Mouse (Mus musculus) neural tube, embryonic 11.5 days (tissue): Measurements from ENCODE around the gene Hoxa6. TPM values are rescaled to one million over a fixed set of nuclear protein-coding genes. Genes with fewer than 3 reads are reported as not detected.

Experiments used
- ATAC-seq: fragments of 200-750 bp; cut with Nextera tagmentation; 2 replicates; pipeline ENCODE4 v1.8.0; 2017; ENCODE audit warnings: moderate number of reproducible peaks, mild to moderate bottlenecking, moderate TSS enrichment, moderate library complexity; ENCODE audit not compliant: insufficient read depth, low FRiP score, low TSS enrichment
- DNase-seq: peaks from one replicate; pipeline ENCODE4 v3.0.0-alpha.2; 2015; ENCODE audit warnings: low spot score
- H3K27ac ChIP-seq: fragments of 300-500 bp; sonication (generic); 2 replicates; pipeline ENCODE4 v1.5.1; 2014; ENCODE audit warnings: low read depth, mild to moderate bottlenecking, low read length
- H3K27me3 ChIP-seq: fragments of 300-500 bp; sonication (generic); 2 replicates; pipeline ENCODE4 v1.6.1; 2014; ENCODE audit warnings: mild to moderate bottlenecking, low read length, mixed read lengths; ENCODE audit not compliant: control insufficient read depth, insufficient read depth
- H3K36me3 ChIP-seq: fragments of 300-500 bp; sonication (generic); 2 replicates; pipeline ENCODE4 v1.6.1; 2014; ENCODE audit warnings: mild to moderate bottlenecking, low read length, moderate library complexity, mixed read lengths; ENCODE audit not compliant: control insufficient read depth, insufficient read depth
- H3K4me1 ChIP-seq: fragments of 300-500 bp; sonication (generic); 2 replicates; pipeline ENCODE4 v1.6.1; 2014; ENCODE audit warnings: low read length, mixed read lengths; ENCODE audit not compliant: control insufficient read depth, insufficient read depth
- H3K4me2 ChIP-seq: fragments of 300-500 bp; sonication (generic); 2 replicates; pipeline ENCODE4 v1.6.1; 2014; ENCODE audit warnings: low read depth, mild to moderate bottlenecking, moderate library complexity
- H3K4me3 ChIP-seq: fragments of 300-500 bp; sonication (generic); 2 replicates; pipeline ENCODE4 v1.5.1; 2014; ENCODE audit warnings: low read depth, low read length
- H3K9ac ChIP-seq: fragments of 300-500 bp; sonication (generic); 2 replicates; pipeline ENCODE4 v1.6.1; 2014; ENCODE audit warnings: mild to moderate bottlenecking, low read length
- H3K9me3 ChIP-seq: fragments of 300-500 bp; sonication (generic); 2 replicates; pipeline ENCODE4 v1.6.1; 2016; ENCODE audit warnings: low read length; ENCODE audit not compliant: control insufficient read depth
- WGBS: fragments of 180-500 bp; shearing (Covaris S2); extraction: QIAGEN DNeasy Blood & Tissue Kit; methylation state at CpG from one replicate; pipeline ENCODE4 v1.1.7; 2014; 5-methylcytosine and 5-hydroxymethylcytosine counted together
- polyA plus RNA-seq: library from polyadenylated mRNA; unstranded; fragments of >200 nt; fragmentation: Nextera tagmentation; extraction: Ambion mirVana; gene quantifications from 2 replicates; pipeline ENCODE4 v1.2.1, GENCODE M21; 2014

Gene Hoxa6
- polyA plus RNA-seq, 1 experiment from 2014 or later: 16.0 TPM

- Histone ChIP-seq H3K36me3 (no peaks in the 10 kb centered on the region), H3K9ac (peak overlapping the region; percentile 59), H3K27me3 (no peaks in the 10 kb centered on the region), H3K4me2 (peak overlapping the region; percentile 78), H3K4me3 (peak overlapping the region; percentile 17), H3K27ac (peak overlapping the region; percentile 92), H3K4me1 (peaks cover 93% of the 10 kb centered on the region), H3K9me3 (no peaks in the 10 kb centered on the region)
- peak; percentile 62 for DNase-seq
- 0 out of 2 replicates have a peak, but pooled peaks have one; percentile 2 for ATAC-seq
- 4% methylated on average over 6 of the region's 6 CpGs for WGBS
Measured at GRCm38 (mm10) chr6:52184668-52185067, 23.9 kb downstream of the Hoxa6 start.

DNA sequence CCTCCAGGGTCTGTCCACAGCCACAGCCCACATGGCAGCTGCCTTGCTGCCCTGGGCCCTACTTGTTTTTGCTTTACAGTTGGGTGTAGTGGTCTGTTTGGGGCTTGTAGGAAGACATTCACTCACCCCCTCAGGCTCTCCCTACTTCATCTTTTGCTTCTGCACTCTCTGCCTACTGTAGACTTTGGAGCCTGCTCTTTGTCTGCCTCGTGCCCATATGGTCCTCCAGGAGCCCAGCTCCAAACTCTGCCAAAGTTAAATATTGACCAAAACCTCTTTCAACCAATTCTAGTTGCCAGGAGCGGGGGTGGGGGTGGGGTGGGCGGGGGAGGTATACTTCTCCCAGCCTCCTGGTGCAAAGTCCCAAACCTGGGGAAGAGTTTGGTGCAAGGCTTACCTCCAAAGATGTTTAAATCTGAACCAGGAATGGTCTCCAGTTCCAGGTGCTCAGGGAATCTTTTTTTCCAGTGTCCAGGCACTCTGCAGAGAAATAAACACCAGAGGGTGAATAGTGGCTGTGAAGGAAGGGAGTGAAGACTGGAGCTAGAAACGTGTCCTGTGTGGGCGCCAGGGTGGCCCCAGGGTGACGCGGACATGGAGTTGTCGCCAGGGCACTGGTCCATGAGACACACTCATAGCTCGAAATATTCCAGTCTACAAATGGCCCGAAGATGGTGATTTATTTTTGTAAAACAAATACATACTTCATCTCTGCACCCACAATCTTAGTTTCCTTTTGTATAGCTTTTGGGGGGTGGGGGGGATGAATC, 25.0 kb downstream of the Hoxa6 start:
- peak overlapping the region; percentile 16 for H3K4me3 ChIP-seq
- ATAC-seq: no peak
- H3K9me3 ChIP-seq: no peaks in the 10 kb centered on the region
- peaks cover 86% of the 10 kb centered on the region for H3K4me1 ChIP-seq
- no peaks in the 10 kb centered on the region for H3K27me3 ChIP-seq
- 11% methylated on average over 10 of the region's 10 CpGs for WGBS
- H3K9ac ChIP-seq: peak overlapping the region; percentile 59
- peak overlapping the region; percentile 78 for H3K4me2 ChIP-seq
- peak; percentile 27 for DNase-seq
- no peaks in the 10 kb centered on the region for H3K36me3 ChIP-seq
- peak overlapping the region; percentile 92 for H3K27ac ChIP-seq

DNA sequence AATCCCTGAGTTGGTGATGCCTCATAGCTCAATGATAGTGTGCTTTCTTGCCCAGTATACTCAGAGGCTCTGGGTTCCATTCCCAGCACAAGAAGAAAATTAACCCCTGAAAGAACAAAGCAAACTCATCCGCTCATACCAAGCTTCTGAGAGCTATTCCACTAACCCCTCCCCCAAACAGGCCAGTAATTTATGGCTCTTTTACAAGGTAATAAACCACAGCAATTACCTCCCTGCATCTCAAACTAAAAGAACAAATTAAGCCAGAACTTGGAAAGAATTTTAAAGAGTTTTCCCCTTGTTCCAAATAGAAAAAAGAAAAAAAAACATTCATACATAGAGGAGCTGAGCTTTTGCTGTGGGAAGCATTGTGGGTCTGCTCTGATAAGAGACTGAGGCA, 25.7 kb downstream of the Hoxa6 start:
- Histone ChIP-seq H3K9me3 (no peaks in the 10 kb centered on the region), H3K4me3 (no peak overlapping the region), H3K4me2 (peak overlapping the region; percentile 78), H3K27me3 (no peaks in the 10 kb centered on the region), H3K27ac (peak overlapping the region; percentile 92), H3K4me1 (peaks cover 79% of the 10 kb centered on the region), H3K9ac (peak overlapping the region; percentile 59), H3K36me3 (no peaks in the 10 kb centered on the region)
- 0 out of 2 replicates have a peak, but pooled peaks have one; percentile 7 for ATAC-seq
- WGBS: 8% methylated on average over 1 of the region's 1 CpGs
- DNase-seq: no peak

DNA sequence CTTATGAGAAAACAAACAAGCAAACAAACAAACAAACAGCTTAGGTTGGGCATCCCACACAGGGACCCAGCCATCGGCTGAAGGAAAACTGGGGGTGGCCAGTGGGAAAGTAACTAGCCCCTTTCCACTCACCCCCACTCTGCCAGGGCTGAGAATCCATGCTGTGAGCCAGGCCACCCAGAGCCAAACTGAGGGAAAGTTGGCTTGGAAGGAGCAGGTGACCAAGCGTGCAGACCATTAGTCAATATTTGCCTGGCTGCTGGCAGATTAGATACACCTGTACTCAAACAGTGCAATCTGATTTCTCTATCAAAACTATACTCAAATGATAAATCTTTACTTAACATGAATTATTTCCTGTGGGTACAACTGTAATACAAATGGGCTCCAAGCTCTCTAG, 26.5 kb downstream of the Hoxa6 start:
- Histone ChIP-seq H3K9ac (no peak overlapping the region), H3K4me3 (0 out of 2 replicates have a peak overlapping the region, but pooled peaks have one; percentile 0), H3K36me3 (no peaks in the 10 kb centered on the region), H3K27ac (peak overlapping the region; percentile 100; the same call in 1 of the 2 replicates), H3K27me3 (no peaks in the 10 kb centered on the region), H3K9me3 (no peaks in the 10 kb centered on the region), H3K4me1 (peaks cover 72% of the 10 kb centered on the region), H3K4me2 (peak overlapping the region; percentile 78)
- DNase-seq (no peak), ATAC-seq (no peak)
- 15% methylated on average over 2 of the region's 2 CpGs for WGBS

- 18% methylated on average over 3 of the region's 3 CpGs for WGBS
- Histone ChIP-seq H3K9ac (peak overlapping the region; percentile 99), H3K4me3 (peak overlapping the region; percentile 91)
Measured at GRCm38 (mm10) chr6:52180726-52181125, 27.8 kb downstream of the Hoxa6 start.

GRCm38 (mm10) chr6:52180213-52180710, 28.3 kb downstream of the Hoxa6 start:
- no peaks in the 10 kb centered on the region for H3K36me3 ChIP-seq
- peak overlapping the region; percentile 91 for H3K4me3 ChIP-seq
- H3K9ac ChIP-seq: peak overlapping the region; percentile 99
- no peaks in the 10 kb centered on the region for H3K27me3 ChIP-seq
- H3K4me1 ChIP-seq: peaks cover 67% of the 10 kb centered on the region
- no peak for ATAC-seq
- peak; percentile 66 for DNase-seq
- H3K27ac ChIP-seq: peak overlapping the region; percentile 100
- WGBS: 1% methylated on average over 11 of the region's 11 CpGs
- peak overlapping the region; percentile 78 for H3K4me2 ChIP-seq
- H3K9me3 ChIP-seq: no peaks in the 10 kb centered on the region

More at GRCm38 (mm10) chr6:52180726-52181125, 27.8 kb downstream of the Hoxa6 start:
- H3K9me3 ChIP-seq: no peaks in the 10 kb centered on the region
- no peaks in the 10 kb centered on the region for H3K36me3 ChIP-seq
- H3K27ac ChIP-seq: peak overlapping the region; percentile 100
- H3K27me3 ChIP-seq: no peaks in the 10 kb centered on the region
- peak overlapping the region; percentile 78 for H3K4me2 ChIP-seq
- ATAC-seq (no peak), DNase-seq (peak; percentile 55)
- H3K4me1 ChIP-seq: peaks cover 68% of the 10 kb centered on the region

DNA sequence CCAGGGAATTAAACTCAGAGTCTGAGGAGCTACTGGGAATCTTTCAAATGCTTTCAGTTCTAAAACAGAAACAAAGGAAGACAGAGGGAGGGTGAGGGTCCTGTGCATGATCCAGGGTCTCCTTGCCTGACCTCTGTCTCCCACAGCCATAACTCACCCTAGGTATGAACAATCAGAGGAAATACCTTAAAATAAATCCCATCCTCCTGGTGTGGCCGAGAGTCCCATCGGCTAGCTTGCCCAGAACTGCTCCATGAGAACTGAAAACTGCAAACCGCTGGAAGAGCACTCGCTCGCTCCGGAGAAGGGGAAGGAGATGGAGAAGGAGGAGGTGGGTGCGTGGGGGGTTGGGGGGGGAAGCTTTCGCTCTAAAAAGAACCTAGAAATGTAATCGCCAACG, 28.8 kb downstream of the Hoxa6 start:
- H3K27ac ChIP-seq: peak overlapping the region; percentile 100
- H3K4me1 ChIP-seq: peaks cover 61% of the 10 kb centered on the region
- H3K9me3 ChIP-seq: no peaks in the 10 kb centered on the region
- WGBS: under 1% methylated on average over 10 of the region's 10 CpGs
- DNase-seq (peak; percentile 59), ATAC-seq (no peak)
- H3K36me3 ChIP-seq: no peaks in the 10 kb centered on the region
- peak overlapping the region; percentile 91 for H3K4me3 ChIP-seq
- peak overlapping the region; percentile 99 for H3K9ac ChIP-seq
- H3K4me2 ChIP-seq: peak overlapping the region; percentile 78
- no peaks in the 10 kb centered on the region for H3K27me3 ChIP-seq

- Histone ChIP-seq H3K4me3 (peak overlapping the region; percentile 91), H3K27me3 (no peaks in the 10 kb centered on the region), H3K4me1 (peaks cover 58% of the 10 kb centered on the region), H3K4me2 (peak overlapping the region; percentile 78), H3K9ac (peak overlapping the region; percentile 99), H3K9me3 (no peaks in the 10 kb centered on the region), H3K36me3 (no peaks in the 10 kb centered on the region), H3K27ac (peak overlapping the region; percentile 100)
- no peak for ATAC-seq
- DNase-seq: peak; percentile 67
- 0% methylated on average over 4 of the region's 4 CpGs for WGBS
Measured at GRCm38 (mm10) chr6:52178918-52179665, 29.4 kb downstream of the Hoxa6 start.
